Mouse (Mus musculus): ENCODE data around the gene Chst3.

- TF ChIP-seq CTCF (IDR thresholded peaks at IDR 0.05; ENCODE audit: low read depth), result no peak
- TF ChIP-seq EP300 (IDR thresholded peaks at IDR 0.05; ENCODE audit: low read depth), result no peak
Measured at GRCm38 (mm10) chr10:60170326-60171089, 48.6 kb downstream of the Chst3 start.
